In genomic region chr11:61646499-61647039, GRCm38 (mm10) we compare ENCODE assay signal across 24 mouse cellular contexts. TPM values are rescaled to one million over a fixed set of nuclear protein-coding genes. Genes with fewer than 3 reads are reported as not detected.
"Had no signal": no experiment of that assay in that cellular context is flagged by ENCODE, and none has a peak within 500 bp of the region (broad histone marks: within the 10 kb centered on the region; RNA-seq: fewer than 3 reads in every experiment).

No protein-coding gene starts in this region.

- H3K36me3 ChIP-seq: liver, embryonic 15.5 days; lung, embryonic 15.5 days; midbrain, embryonic 13.5 days; midbrain, embryonic 15.5 days; neural tube, embryonic 13.5 days; neural tube, embryonic 15.5 days had no signal

- ATAC-seq: liver, postnatal 0 days; lung, postnatal 0 days; midbrain, embryonic 13.5 days; midbrain, embryonic 15.5 days had no signal

- H3K9me3 ChIP-seq: liver, embryonic 15.5 days; lung, embryonic 15.5 days; megakaryocyte, embryonic 14.5 days; midbrain, embryonic 13.5 days; midbrain, embryonic 15.5 days; neural tube, embryonic 13.5 days; neural tube, embryonic 15.5 days had no signal

- H3K9ac ChIP-seq: liver, embryonic 15.5 days; liver, postnatal 0 days; lung, embryonic 15.5 days; midbrain, embryonic 13.5 days; midbrain, embryonic 15.5 days; neural tube, embryonic 13.5 days; neural tube, embryonic 15.5 days had no signal

- H3K4me2 ChIP-seq: liver, embryonic 15.5 days; lung, embryonic 15.5 days; midbrain, embryonic 11.5 days; midbrain, embryonic 13.5 days; midbrain, embryonic 15.5 days; neural tube, embryonic 13.5 days; neural tube, embryonic 15.5 days had no signal

- H3K4me3 ChIP-seq: liver, embryonic 15.5 days; lung, embryonic 15.5 days; megakaryocyte, embryonic 14.5 days; midbrain, embryonic 13.5 days; midbrain, embryonic 15.5 days; neural tube, embryonic 13.5 days; neural tube, embryonic 15.5 days had no signal

- H3K4me1 ChIP-seq: liver, embryonic 15.5 days; midbrain, embryonic 13.5 days; midbrain, embryonic 15.5 days; neural tube, embryonic 13.5 days; neural tube, embryonic 15.5 days had no signal

- H3K27me3 ChIP-seq: lung, embryonic 15.5 days; midbrain, embryonic 13.5 days; midbrain, embryonic 15.5 days; neural tube, embryonic 13.5 days; neural tube, embryonic 15.5 days had no signal

- H3K27ac ChIP-seq: liver, embryonic 15.5 days; lung, embryonic 15.5 days; macrophage; midbrain, embryonic 13.5 days; midbrain, embryonic 15.5 days; neural tube, embryonic 13.5 days; neural tube, embryonic 15.5 days had no signal

- DNase-seq: liver, postnatal 0 days; lung, adult 2 months; lung, postnatal 14 days; lung, postnatal 36 days; retina, postnatal 1 day; right cerebral cortex, adult 18-20 months; right cerebral cortex, postnatal 25 days; right cerebral cortex, postnatal 4 days; spleen, adult 18-20 months; thymus, adult 18-20 months; thymus, postnatal 14 days; thymus, postnatal 36 days had no signal

RNA-seq across cellular contexts. Expression of gene Fam83g, which starts 37.3 kb away (rescaled TPM):
- total RNA-seq: megakaryocyte progenitor cell, adult 5-6 weeks; monocyte, adult 5-6 weeks had no signal
- polyA plus RNA-seq: macrophage had no signal
